Mouse (Mus musculus) intestine, embryonic 16.5 days (tissue): Measurements from ENCODE around the gene Gsdme. TPM values are rescaled to one million over a fixed set of nuclear protein-coding genes. Genes with fewer than 3 reads are reported as not detected.

Experiments used
- ATAC-seq: fragments of 200-750 bp; cut with Nextera tagmentation; 2 replicates; pipeline ENCODE4 v1.8.0; 2017; ENCODE audit warnings: moderate TSS enrichment, moderate library complexity
- H3K27ac ChIP-seq: fragments of 300-500 bp; sonication (generic); 2 replicates; pipeline ENCODE4 v1.5.1; 2014; ENCODE audit warnings: mild to moderate bottlenecking, low read length
- H3K27me3 ChIP-seq: fragments of 300-500 bp; sonication (generic); replicated peaks from 2 replicates; pipeline ENCODE4 v1.6.1; 2014; ENCODE audit warnings: low read length, control low read depth, mixed read lengths; ENCODE audit not compliant: control insufficient read depth, insufficient read depth
- H3K36me3 ChIP-seq: fragments of 300-500 bp; sonication (generic); 2 replicates; pipeline ENCODE4 v1.6.1; 2014; ENCODE audit warnings: low read length, control low read depth; ENCODE audit not compliant: control insufficient read depth, insufficient read depth
- H3K4me1 ChIP-seq: fragments of 300-500 bp; sonication (generic); 2 replicates; pipeline ENCODE4 v1.6.1; 2014; ENCODE audit warnings: low read length, control low read depth, mixed read lengths; ENCODE audit not compliant: control insufficient read depth, insufficient read depth
- H3K4me2 ChIP-seq: fragments of 300-500 bp; sonication (generic); 2 replicates; pipeline ENCODE4 v1.6.1; 2014; ENCODE audit warnings: low read depth, low read length, control low read depth
- H3K4me3 ChIP-seq: fragments of 300-500 bp; sonication (generic); 2 replicates; pipeline ENCODE4 v1.5.1; 2014; ENCODE audit warnings: mild to moderate bottlenecking, low read length
- H3K9ac ChIP-seq: fragments of 300-500 bp; sonication (generic); 2 replicates; pipeline ENCODE4 v1.6.1; 2014; ENCODE audit warnings: low read depth, low read length
- H3K9me3 ChIP-seq: fragments of 300-500 bp; sonication (generic); 2 replicates; pipeline ENCODE4 v1.6.1; 2016; ENCODE audit warnings: low read length, control low read depth; ENCODE audit not compliant: control insufficient read depth
- WGBS: fragments of 180-500 bp; shearing (Covaris S2); extraction: QIAGEN DNeasy Blood & Tissue Kit; methylation state at CpG from one replicate; pipeline ENCODE4 v1.1.7; 2014; 5-methylcytosine and 5-hydroxymethylcytosine counted together
- polyA plus RNA-seq: library from polyadenylated mRNA; unstranded; fragments of >200 nt; fragmentation: Nextera tagmentation; extraction: Ambion mirVana; gene quantifications from 2 replicates; pipeline ENCODE4 v1.2.1, GENCODE M21; 2015

Gene Gsdme
- polyA plus RNA-seq, 1 experiment from 2014 or later = 27.8 TPM

- Histone ChIP-seq H3K36me3 (no peaks in the 10 kb centered on the region), H3K27ac (no peak overlapping the region), H3K4me1 (no peaks in the 10 kb centered on the region), H3K9ac (no peak overlapping the region), H3K4me2 (no peak overlapping the region), H3K4me3 (no peak overlapping the region), H3K27me3 (no peaks in the 10 kb centered on the region), H3K9me3 (no peaks in the 10 kb centered on the region; the same call in 1 of the 2 replicates)
- ATAC-seq = peak; percentile 64
- 33% methylated on average over 1 of the region's 1 CpGs for WGBS
These were observed 30.5 kb upstream of the Gsdme start for GRCm38 (mm10) chr6:50294128-50294527.

- Histone ChIP-seq H3K9me3 (no peaks in the 10 kb centered on the region; the same call in 1 of the 2 replicates), H3K27ac (no peak overlapping the region), H3K27me3 (no peaks in the 10 kb centered on the region), H3K9ac (no peak overlapping the region), H3K4me2 (no peak overlapping the region), H3K4me3 (no peak overlapping the region), H3K4me1 (no peaks in the 10 kb centered on the region), H3K36me3 (no peaks in the 10 kb centered on the region)
- WGBS = 79% methylated on average over 4 of the region's 4 CpGs
- no peak for ATAC-seq
These were observed 28.0 kb upstream of the Gsdme start for GRCm38 (mm10) chr6:50291650-50292049.

- ATAC-seq = no peak
- no peaks in the 10 kb centered on the region for H3K4me1 ChIP-seq
- H3K4me3 ChIP-seq = no peak overlapping the region
- H3K27ac ChIP-seq = no peak overlapping the region
- H3K36me3 ChIP-seq = no peaks in the 10 kb centered on the region
- no peak overlapping the region for H3K9ac ChIP-seq
- H3K9me3 ChIP-seq = no peaks in the 10 kb centered on the region; the same call in 1 of the 2 replicates
- WGBS = 87% methylated on average over 3 of the region's 3 CpGs
- no peaks in the 10 kb centered on the region for H3K27me3 ChIP-seq
- no peak overlapping the region for H3K4me2 ChIP-seq
These were observed 23.2 kb upstream of the Gsdme start for GRCm38 (mm10) chr6:50286881-50287280.

- peak; percentile 67 for ATAC-seq
- Histone ChIP-seq H3K27ac (no peak overlapping the region), H3K9ac (no peak overlapping the region), H3K9me3 (no peaks in the 10 kb centered on the region), H3K4me3 (no peak overlapping the region), H3K4me2 (no peak overlapping the region), H3K4me1 (no peaks in the 10 kb centered on the region), H3K36me3 (no peaks in the 10 kb centered on the region), H3K27me3 (no peaks in the 10 kb centered on the region)
- whole genome bisulfite sequencing = 74% methylated on average over 7 of the region's 7 CpGs
These were observed 16.0 kb upstream of the Gsdme start for GRCm38 (mm10) chr6:50279642-50280041.

GRCm38 (mm10) chr6:50273947-50274346 lies 10.3 kb upstream of the Gsdme start:
- H3K27ac ChIP-seq = no peak overlapping the region
- 68% methylated on average over 4 of the region's 4 CpGs for WGBS
- H3K9me3 ChIP-seq = no peaks in the 10 kb centered on the region
- ATAC-seq = peak; percentile 50; the same call in 1 of the 2 replicates
- no peak overlapping the region for H3K9ac ChIP-seq
- H3K36me3 ChIP-seq = no peaks in the 10 kb centered on the region
- H3K4me3 ChIP-seq = no peak overlapping the region
- no peak overlapping the region for H3K4me2 ChIP-seq
- H3K4me1 ChIP-seq = no peaks in the 10 kb centered on the region
- H3K27me3 ChIP-seq = no peaks in the 10 kb centered on the region

- Histone ChIP-seq H3K27ac (no peak overlapping the region), H3K36me3 (no peaks in the 10 kb centered on the region), H3K27me3 (no peaks in the 10 kb centered on the region), H3K4me3 (no peak overlapping the region), H3K4me2 (no peak overlapping the region), H3K4me1 (no peaks in the 10 kb centered on the region), H3K9ac (no peak overlapping the region), H3K9me3 (no peaks in the 10 kb centered on the region)
- WGBS = 83% methylated on average over 1 of the region's 1 CpGs
- ATAC-seq = no peak
These were observed 9.8 kb upstream of the Gsdme start for GRCm38 (mm10) chr6:50273416-50273815.

GRCm38 (mm10) chr6:50262310-50262709 lies 1.4 kb downstream of the Gsdme start:
- Histone ChIP-seq H3K9me3 (no peaks in the 10 kb centered on the region), H3K27me3 (no peaks in the 10 kb centered on the region), H3K4me1 (peaks cover 15% of the 10 kb centered on the region), H3K9ac (peak overlapping the region; percentile 74), H3K27ac (peak overlapping the region; percentile 43; the same call in 1 of the 2 replicates), H3K4me3 (peak overlapping the region; percentile 56), H3K36me3 (no peaks in the 10 kb centered on the region), H3K4me2 (peak overlapping the region; percentile 76)
- WGBS = 36% methylated on average over 7 of the region's 7 CpGs
- ATAC-seq = no peak

GRCm38 (mm10) chr6:50261922-50262261 lies 1.8 kb downstream of the Gsdme start:
- Histone ChIP-seq H3K9me3 (no peaks in the 10 kb centered on the region), H3K36me3 (no peaks in the 10 kb centered on the region), H3K27ac (peak overlapping the region; percentile 43; the same call in 1 of the 2 replicates), H3K27me3 (no peaks in the 10 kb centered on the region), H3K4me1 (peaks cover 15% of the 10 kb centered on the region), H3K9ac (peak overlapping the region; percentile 74), H3K4me2 (peak overlapping the region; percentile 76), H3K4me3 (peak overlapping the region; percentile 56)
- ATAC-seq = peak; percentile 58; the same call in 1 of the 2 replicates
- under 1% methylated on average over 6 of the region's 6 CpGs for WGBS

GRCm38 (mm10) chr6:50261201-50261921 lies 2.3 kb downstream of the Gsdme start:
- H3K27ac ChIP-seq = no peak overlapping the region
- peaks cover 15% of the 10 kb centered on the region for H3K4me1 ChIP-seq
- H3K9me3 ChIP-seq = no peaks in the 10 kb centered on the region
- no peaks in the 10 kb centered on the region for H3K36me3 ChIP-seq
- peak overlapping the region; percentile 74 for H3K9ac ChIP-seq
- H3K4me2 ChIP-seq = peak overlapping the region; percentile 76
- ATAC-seq = peak; percentile 95
- H3K4me3 ChIP-seq = peak overlapping the region; percentile 56
- 2% methylated on average over 35 of the region's 35 CpGs for WGBS
- no peaks in the 10 kb centered on the region for H3K27me3 ChIP-seq

GRCm38 (mm10) chr6:50255356-50255755 lies 8.3 kb downstream of the Gsdme start:
- Histone ChIP-seq H3K9me3 (no peaks in the 10 kb centered on the region), H3K27me3 (no peaks in the 10 kb centered on the region), H3K27ac (no peak overlapping the region), H3K9ac (no peak overlapping the region), H3K4me2 (no peak overlapping the region), H3K4me1 (peaks cover 5% of the 10 kb centered on the region), H3K4me3 (no peak overlapping the region), H3K36me3 (no peaks in the 10 kb centered on the region)
- no peak for ATAC-seq
- WGBS = 61% methylated on average over 5 of the region's 5 CpGs
